Mouse (Mus musculus) cerebellum, postnatal 14 days (tissue): ENCODE measurements around the gene Orai1.
"Not testable (repeated sequence)": the region's sequence is repeated elsewhere in the genome, so short reads cannot be mapped to it uniquely, and the experiment has no call there.

Source experiments
- DNase-seq, 2 experiments: peaks; one replicate each; pipeline ENCODE4 v3.0.0; 2021; ENCODE audit warnings: mixed read lengths in 2 of 2

Gene Orai1

DNA sequence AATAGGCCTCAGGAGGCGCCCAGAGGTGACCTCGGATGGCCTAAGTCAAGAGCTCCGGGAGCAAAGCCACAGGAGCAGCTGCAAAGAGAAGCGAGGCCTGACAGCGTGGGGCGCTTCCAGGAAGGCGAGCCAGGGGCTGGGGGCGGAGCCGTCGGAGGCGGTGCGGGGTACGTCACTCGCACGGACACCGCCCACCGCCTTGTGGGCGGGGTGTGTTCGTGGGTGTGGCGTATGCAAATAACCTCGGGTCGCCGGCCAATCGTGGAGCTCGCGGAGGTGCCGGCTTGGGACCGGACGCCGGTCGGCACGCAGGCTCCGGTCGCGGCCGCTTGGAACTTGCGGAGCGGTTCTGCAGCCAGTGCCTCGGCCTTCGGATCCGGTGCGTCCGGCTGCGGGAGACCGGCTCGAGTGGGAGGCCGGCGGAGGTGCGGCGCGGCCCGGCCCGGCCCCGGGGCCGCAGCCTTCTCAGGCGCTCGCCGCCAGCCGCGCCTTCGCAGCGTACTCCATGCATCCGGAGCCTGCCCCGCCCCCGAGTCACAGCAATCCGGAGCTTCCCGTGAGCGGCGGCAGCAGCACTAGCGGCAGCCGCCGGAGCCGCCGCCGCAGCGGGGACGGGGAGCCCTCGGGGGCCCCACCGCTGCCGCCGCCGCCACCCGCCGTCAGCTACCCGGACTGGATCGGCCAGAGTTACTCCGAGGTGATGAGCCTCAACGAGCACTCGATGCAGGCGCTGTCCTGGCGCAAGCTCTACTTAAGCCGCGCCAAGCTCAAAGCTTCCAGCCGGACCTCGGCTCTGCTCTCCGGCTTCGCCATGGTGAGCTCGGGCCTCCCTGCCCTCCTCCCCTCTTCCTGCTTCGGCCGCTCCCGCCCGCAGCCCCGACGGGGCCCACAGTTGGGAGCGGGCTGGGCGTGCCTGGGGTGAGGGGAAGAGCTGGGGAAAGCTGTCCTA, at the start of gene Orai1:
TSS of gene Orai1 (plus strand) at position 322 of the 949 bp plus-strand sequence.
- DNase-seq, result peak; percentile 96 to 98

DNA sequence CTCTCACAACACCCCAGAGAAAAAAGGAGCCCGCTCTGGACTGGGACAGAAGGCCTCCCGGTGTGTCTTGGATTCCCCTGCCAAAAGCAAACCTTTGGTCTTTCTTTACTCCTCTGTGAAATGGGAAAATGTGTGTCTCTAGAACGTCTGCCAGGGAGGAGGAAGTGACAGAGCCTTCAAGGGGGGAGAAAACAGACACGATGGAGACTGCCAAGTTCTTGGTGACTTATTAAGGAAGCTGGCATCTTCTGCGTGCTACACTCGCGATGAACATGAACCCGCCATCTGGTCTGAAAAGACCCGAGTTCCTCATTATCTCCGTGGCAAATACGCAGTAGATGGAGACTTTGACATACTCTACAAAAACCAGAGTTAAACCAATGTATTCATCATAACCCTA, 49.4 kb upstream of the Orai1 start:
- peak in 1 of 2 experiments; percentile 61 for DNase-seq

DNA sequence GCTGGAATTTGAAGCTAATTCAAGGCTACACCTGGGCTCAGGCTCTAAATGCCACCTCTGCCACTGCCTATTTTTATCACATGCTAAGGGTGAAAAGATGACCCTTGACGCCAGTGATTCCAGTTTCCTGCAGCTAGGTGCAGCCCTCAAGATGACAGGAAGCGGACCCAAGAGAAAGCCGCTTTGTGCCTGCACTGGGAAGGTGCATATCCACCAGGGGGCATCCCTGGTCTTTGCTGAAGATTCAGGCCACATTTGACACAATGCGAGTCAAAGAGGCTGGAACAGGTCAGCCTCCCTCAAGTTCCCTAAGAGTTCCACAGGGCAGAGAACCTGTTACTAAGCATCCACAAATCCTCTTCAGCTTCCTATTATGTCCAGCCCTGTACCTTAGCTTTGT, 46.6 kb upstream of the Orai1 start:
- DNase-seq, result peak; percentile 85 to 90

DNA sequence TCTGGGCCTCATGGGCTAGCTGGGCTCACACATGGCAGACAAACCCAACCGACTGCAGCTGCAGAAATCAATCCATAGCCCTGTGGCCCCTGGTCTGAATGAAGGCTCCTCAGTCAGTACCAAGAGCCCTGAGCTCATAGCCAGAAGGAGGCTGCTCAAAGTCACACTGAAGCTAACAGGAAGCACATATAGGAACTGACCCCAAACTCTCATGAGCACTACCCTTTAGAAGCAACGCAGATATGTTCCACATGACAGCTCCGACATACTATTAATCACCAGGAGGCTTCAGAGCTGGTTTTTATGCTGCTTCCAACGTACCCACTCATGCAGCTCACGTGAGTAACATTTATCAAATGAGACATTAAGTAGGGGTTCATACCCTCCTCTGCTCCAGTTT, 44.8 kb upstream of the Orai1 start:
- DNase-seq, result no peak

DNA sequence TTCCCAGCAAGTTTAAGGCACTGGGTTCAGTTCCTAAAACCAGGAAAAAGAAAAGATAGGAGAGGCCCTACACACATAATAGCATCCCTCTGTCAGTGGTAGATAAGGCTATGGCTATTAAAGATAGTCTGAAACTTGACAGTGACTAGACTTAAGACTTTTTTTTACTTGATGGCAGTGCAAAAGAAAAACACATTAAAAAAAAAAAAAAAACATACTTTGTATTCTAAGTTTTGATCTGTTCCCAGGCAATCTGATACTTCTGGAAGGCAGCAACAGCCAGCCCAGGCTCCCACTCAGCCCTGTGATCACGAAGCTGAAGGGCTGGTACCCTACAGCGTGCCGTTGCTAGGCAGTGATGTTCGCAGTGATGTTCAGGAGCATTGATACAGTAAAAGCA, 43.4 kb upstream of the Orai1 start:
- no peak for DNase-seq

DNA sequence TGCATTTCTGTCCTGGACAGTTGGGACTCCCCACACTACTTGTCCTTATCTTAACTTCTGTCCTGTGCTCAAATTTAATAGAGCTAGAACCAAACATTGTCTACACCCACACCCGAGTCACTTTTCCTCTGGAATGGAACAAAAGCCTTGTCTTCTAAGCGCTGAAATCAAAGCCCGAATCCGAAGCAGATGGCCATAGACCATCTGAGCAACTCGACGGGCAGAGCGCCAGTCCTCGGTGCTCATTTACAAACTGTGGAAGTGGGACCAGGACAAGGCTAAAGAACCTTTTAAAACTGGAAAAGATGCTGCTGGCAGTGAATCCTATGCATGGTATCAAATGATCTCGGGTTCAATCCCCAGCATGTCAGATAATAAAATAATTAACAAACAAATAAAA, 42.8 kb upstream of the Orai1 start:
- DNase-seq, result peak; percentile 87 to 88

DNA sequence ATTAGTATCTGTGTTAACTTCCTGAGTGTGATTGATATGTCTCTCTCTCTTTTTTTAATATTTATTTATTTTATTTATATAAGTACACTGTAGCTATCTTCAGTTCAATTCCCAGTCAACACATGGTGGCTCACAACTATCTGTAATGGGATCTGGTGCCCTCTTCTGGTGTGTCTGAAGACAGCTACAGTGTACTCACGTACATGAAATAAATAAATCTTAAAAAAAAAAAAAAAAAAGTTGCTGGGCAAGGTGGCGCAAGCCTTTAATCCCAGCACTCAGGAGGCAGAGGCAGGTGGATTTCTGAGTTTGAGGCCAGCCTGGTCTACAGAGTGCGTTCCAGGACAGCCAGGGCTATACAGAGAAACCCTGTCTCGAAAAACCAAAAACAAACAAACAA, 40.2 kb upstream of the Orai1 start:
- not testable (repeated sequence) for DNase-seq

DNA sequence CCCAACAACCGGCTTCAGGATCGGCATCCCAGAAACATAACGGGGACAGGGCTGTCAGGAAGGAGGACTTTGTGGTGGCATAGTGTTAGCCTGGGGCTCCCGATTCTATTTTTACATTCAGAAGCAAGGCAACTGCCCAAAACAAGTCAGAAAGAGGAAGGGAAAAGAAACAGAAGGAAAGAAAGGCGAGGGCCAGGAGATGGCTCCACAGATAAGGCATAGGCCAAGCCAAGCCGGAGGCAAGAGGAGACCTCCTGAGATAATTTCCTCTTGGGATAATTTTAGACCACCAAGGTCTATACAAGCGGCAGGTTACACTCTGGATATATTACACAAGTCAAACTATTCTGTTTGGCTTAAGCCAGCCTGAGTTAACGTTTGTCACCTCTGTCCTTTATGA, 35.9 kb upstream of the Orai1 start:
- no peak for DNase-seq

DNA sequence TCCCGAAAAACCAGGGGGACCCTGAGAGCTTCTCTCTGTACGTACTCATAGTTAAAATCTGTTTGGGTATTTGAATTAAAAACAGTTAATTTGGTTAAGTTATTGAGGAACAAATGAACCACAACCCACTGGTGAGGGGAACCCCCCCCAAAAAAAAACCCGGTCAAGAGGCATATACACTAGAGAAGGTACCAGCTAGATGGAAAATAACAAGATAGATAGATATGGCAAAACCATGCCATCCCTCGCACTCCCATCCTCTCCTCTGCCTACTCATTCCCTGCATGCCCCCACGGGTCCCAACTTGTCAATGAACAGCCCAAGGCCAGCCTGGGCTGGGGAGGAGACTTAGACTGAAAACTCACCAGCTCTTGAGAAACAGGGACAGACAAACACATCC, 30.4 kb upstream of the Orai1 start:
- DNase-seq, result no peak

DNA sequence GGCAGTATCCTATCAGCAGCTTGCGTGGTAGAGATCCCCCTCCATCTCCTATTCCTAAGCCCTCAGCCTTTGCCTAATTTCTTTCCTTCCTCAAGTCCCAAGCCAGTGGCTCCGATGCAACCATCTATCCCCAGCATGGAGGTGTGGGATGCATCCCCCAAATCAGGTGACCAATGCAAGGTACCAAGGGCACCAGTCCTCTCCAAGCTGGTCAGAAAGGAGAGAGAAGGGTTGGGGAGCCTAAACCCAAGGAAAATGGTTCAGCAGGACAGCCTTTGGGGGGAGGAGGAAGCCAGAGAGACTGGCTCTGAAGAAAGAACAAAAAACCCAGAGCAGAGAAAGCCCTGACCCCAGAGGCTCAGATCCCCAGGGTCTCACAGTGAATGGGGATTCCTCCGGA, 29.6 kb upstream of the Orai1 start:
- DNase-seq, result no peak

DNA sequence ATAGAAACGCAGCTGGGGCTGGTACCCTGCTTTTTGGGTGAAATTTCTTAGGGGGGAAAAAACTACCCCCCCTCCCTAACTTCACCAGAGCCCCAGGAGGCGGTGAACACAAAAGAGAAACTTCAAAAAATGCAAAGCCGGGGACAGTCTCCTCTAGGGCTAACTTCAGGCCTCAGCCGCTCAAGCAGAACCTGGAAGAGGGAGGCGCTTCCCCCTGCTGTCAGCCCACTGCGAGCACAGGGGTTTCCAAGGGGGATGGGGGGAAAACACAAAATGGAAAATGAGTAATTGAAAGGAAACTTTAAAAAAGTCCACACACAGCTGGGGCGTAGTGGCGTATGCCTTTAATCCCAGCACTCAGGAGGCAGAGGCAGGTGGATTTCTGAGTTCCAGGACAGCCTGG, 28.8 kb upstream of the Orai1 start:
- no peak for DNase-seq

DNA sequence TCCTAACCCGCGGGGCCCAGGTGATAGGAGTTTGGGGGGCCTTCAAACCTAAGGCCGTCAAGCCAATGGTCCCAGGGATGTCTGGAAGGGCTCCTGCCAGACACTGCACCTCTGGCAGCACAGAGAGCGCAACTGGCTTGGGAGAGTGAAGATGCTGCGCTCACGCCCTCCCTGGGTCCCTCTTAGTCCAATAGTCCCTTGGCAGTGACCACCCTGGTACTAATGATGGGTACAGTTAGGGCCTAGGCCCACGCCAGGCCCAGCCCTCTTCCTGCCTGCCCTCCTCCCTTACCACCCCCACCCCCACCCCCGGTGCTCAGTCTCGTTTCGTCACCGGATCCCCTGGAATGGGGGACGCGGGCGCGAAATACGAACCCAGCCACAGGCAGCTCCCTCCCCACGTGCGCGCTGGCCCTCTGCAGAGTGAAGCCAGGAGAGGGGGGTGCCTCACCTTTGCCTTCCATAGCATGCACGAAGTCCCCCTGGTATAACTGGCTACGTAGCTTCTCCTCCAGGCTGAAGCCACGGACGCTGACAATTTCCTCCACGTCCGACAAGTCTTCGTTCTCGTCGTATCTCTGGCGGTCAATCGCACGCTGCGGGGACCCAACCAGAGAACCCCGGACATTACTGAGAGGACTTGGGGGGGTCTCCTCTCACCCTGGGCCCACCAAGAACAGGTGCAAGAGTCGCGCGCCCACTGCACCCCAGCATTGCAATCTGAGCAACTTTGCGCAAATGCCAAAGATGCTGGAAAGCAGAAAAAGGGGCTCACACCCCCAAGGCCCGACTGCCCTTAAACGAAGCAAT, 27.5 kb upstream of the Orai1 start:
- DNase-seq, result peak; percentile 62

DNA sequence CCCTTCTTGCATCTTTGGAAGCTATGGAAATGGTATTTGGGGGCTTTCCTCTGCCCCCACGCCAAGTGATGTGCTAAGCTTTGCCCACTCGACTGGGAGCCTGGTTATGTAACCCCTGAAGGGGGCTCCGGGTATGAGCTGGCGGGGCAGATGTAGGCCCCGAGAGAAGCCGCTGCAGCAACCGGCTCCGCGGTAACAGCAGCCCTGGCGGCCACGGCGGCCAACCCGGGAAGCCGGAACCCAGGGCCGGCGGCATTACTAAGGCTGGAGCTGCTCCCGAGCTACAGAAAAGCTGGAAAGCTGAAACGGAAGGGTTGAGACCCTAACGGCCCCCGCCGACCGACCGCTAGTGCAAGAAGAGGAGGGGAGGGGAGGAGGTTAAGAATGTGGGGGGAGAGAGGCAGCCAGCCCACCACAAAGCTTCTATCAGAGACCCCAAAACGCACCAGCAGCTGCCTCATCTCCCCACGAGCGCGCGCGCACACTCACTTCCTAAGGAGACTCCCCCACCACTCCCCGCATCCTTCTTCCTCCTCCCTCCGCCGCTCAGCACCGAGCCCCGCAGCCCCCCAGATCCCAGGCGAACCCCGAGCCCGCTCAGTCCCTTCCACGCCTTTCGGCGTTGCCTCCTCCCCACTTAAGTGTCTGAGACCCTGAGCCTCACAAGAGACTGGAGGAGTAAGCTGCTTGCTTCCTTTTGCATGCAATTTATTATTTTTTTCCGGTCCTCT, 26.7 kb upstream of the Orai1 start:
- DNase-seq, result peak; percentile 68 to 69

DNA sequence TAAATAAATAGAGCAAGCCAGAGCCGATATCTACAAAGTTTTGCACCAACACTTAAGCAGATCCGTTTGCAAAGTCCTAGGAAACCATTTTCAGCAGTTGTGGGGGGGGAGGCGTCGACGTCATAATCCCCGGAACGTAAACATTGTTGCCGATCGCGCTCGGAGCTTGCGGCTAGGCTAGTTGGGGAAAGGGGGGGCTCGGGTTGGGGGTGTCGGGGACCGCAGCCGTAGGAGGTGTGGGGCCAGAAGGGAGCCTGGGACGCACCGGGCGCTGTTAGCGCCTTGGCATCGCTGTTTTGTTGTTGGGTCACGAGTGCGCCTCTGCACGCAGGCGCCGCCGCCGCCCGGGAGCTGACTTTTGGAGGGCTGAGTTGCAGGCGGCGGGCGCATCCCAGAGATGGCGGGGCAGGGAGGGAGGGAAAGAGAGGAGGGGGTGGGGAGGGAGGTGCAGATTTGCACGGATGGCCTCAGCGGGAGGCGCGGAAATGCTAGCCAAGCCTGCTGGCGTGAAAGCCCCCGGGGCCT, 25.8 kb upstream of the Orai1 start:
- DNase-seq, result peak; percentile 86 to 87

DNA sequence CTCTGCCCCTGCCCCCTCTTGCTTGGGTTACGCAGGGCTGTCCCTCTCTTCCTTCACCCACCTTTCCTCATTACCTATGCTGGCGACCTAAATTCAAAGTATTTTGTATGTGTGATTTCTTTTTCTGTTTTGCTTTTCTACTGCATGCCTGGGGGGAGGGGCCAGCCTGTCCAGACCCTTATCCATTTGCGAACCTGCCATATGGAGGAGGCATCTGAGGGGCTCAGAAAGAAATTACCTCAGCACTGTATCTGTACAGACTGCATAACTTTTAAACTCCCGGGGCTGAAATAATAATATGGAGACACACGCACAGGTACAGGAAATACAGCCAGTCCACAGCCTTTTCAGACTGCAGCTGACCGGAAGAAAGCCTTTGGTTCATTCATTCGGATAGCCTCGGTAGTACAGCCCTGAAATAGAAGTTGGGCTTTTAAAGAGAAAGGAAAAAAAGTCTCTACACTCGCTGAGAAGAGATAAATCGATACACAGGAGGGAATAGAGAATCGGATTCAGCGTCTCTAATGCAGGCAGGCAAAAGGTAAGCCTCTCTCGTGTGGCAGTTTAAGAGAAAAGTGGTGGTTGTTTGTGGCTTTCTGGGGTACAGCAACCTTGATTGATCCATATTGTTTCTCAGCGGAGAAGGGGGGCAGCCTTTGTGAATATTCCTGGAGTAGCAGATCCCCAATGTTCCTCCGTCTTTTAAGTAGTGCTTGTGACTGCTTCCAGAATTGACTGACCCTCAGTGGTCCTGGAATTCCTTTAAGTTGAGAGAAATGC, 25.1 kb upstream of the Orai1 start, which contains the start of gene Kdm2b:
TSS of gene Kdm2b (minus strand) at position 273 of the 780 bp plus-strand sequence.
- peak in 1 of 2 experiments; percentile 67 for DNase-seq

DNA sequence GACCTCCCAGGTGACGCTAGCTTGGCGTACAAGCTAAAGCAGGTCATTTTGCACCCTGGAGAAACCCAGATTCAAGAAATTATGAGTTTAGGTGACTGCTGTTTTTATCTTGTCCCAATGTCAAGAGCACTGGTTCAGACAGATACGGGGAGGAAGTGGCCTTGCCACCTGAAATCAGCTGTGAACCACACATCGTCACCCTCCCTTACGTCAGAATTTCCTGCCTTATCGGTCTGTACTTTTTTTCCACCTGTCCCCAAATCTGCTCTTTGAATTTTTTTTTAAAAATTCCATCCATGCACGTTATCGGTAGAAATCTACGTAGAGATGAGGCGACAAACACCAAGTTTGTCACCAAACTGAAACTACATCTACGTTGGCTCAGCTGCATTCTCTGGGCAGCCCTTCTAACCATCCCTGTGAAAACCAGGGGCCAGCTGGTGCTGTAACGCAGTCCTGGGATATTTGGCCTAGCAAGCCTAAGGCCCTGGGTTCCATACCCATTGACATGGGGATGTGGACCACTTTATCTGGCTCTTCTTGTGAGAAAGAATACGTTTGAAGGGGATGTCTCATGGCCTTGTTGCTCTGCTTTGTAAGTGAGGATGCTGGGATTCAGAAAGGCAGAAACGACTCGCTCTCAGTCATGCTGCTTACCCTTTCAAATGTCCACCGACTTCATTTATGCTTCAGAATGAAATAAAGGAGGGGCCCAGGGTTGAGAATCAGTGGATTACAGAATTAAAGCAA, 24.3 kb upstream of the Orai1 start:
- peak; percentile 30 to 50 for DNase-seq

DNA sequence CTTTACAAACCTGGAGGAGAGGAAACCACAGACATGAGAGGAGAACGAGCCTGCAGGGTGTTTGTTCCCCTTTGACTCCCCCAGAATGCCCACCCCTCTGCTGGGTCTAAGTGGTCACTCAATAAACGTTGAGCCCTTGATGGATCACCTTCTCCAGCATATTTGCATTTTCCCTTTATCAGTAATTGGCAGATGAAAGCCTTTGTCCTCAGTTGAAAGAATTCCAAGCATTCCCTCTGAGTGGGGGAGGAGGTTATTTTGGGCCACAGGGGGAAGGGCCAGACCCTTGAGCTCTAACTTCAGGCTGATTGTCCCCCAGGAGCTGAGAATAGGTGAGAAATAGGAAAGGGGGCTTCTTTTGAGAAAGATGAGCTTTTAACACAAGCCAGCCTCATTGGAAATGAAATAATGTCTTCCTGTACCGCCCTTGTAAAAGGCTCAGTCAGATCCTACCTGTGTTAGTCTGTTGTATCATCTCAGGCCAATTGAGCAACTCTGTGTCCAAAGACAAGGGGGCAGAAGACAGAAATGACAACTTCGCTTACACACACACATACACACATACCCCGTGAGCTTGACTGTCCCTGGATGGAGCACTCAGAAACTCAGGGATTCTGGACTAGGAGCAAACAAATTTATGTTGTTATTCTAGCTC, 23.4 kb upstream of the Orai1 start:
- no peak for DNase-seq

DNA sequence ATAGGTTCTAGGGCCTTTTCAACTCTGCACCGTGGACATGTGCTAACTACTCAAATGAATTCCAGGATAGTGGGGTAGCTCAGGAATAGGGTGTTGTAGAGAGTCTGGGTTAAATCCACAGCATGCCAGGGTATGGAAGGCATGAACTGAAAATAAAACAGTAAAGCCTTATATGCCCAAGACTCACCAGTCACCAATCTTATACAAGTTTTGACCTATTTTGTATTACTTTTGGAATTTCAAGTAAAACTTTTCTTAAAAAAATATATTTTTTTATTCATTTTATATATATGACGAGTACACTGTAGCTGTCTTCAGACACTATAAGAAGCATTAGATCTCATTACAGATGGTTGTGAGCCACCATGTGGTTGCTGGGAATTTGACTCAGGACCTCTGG, 21.1 kb upstream of the Orai1 start:
- no peak for DNase-seq

DNA sequence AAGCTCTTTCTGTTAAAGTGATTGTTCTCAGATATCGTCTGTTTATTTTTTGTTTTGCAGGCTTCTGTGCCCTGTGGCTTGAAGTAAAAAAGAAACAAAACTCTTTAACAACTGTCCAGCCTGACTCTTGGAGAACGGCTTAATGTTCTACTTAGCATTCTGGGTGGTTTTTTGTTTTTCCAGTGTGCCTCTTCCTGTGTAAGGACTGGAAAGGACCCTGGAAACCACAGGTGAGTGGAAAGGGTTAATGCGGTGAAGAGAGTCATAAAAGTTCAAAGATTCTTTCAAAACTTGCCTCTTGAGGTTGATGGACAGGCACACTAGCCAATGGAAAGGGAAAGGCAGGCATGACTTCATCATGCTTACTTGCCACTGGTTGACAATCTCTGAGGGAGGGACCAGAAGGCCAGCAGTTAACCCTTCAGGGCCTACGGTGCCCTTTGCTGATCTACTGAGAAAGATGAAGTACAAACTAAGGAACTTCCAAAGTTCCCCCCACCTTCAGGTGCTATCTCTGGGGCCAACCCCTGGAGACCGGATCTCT, 20.5 kb upstream of the Orai1 start:
- DNase-seq, result peak; percentile 72 to 88

DNA sequence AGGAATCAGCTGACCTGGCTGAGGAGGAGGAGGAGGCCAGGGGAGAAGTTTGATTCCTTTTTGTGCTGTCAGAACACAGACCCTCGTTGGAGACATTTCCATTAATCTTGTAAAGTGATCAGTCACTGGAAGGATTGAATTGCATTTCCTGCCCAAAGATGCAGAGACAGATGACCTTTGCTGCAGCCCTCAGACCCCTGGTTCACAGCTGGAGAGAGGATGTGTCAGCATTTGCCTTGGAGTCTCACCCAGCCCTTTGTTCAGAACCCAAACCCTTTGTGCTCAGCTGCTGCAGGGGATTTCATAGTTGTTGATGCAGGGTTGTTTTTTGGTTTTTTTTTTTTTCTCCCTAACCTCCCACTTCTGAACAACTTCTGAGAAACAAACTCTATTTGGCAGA, 20.0 kb upstream of the Orai1 start:
- no peak for DNase-seq
